Mouse (Mus musculus): ENCODE measurements around the gene Spen. TPM values are rescaled to one million over a fixed set of nuclear protein-coding genes. Genes with fewer than 3 reads are reported as not detected.
A peak's percentile ranks its signal among the peaks of the same experiment; 100 is the strongest.
"Not testable (repeated sequence)": the region's sequence is repeated elsewhere in the genome, so short reads cannot be mapped to it uniquely, and the experiment has no call there.

The Spen gene
- polyA plus RNA-seq, 1 experiment from 2014 or later: 12.7 TPM

GRCm38 (mm10) chr4:141570821-141571220 is 32.4 kb upstream of the Spen start:
- Histone ChIP-seq H3K4me3 (no peak overlapping the region), H3K27ac (no peak overlapping the region), H3K9me3 (no peaks in the 10 kb centered on the region), H3K9ac (no peak overlapping the region; the same call in 1 of the 2 replicates), H3K4me1 (peaks cover 5% of the 10 kb centered on the region), H3K27me3 (no peaks in the 10 kb centered on the region), H3K4me2 (no peak overlapping the region), H3K36me3 (no peaks in the 10 kb centered on the region)
- WGBS: 85% methylated on average over 1 of the region's 1 CpGs
- no peak for ATAC-seq (ENCODE audit: insufficient number of reproducible peaks, insufficient read depth, low FRiP score, low TSS enrichment, low read depth)

- no peak for ATAC-seq (ENCODE audit: insufficient number of reproducible peaks, insufficient read depth, low FRiP score, low TSS enrichment, low read depth)
- no peak overlapping the region for H3K4me3 ChIP-seq
- H3K9me3 ChIP-seq: no peaks in the 10 kb centered on the region
- H3K27ac ChIP-seq: no peak overlapping the region
- peaks cover 7% of the 10 kb centered on the region for H3K4me1 ChIP-seq
- 65% methylated on average over 6 of the region's 6 CpGs for WGBS
- H3K27me3 ChIP-seq: no peaks in the 10 kb centered on the region
- H3K4me2 ChIP-seq: no peak overlapping the region
- H3K9ac ChIP-seq: no peak overlapping the region
- H3K36me3 ChIP-seq: no peaks in the 10 kb centered on the region
Measured at GRCm38 (mm10) chr4:141570004-141570403, 31.6 kb upstream of the Spen start.

GRCm38 (mm10) chr4:141568966-141569365 is 30.6 kb upstream of the Spen start:
- Histone ChIP-seq H3K9me3 (no peaks in the 10 kb centered on the region), H3K27ac (no peak overlapping the region), H3K4me2 (no peak overlapping the region), H3K4me1 (peaks cover 5% of the 10 kb centered on the region), H3K27me3 (no peaks in the 10 kb centered on the region), H3K9ac (no peak overlapping the region), H3K4me3 (no peak overlapping the region), H3K36me3 (no peaks in the 10 kb centered on the region)
- WGBS: 61% methylated on average over 5 of the region's 5 CpGs
- ATAC-seq (ENCODE audit: insufficient number of reproducible peaks, insufficient read depth, low FRiP score, low TSS enrichment, low read depth): no peak

GRCm38 (mm10) chr4:141567174-141567573 is 28.8 kb upstream of the Spen start:
- ATAC-seq (ENCODE audit: insufficient number of reproducible peaks, insufficient read depth, low FRiP score, low TSS enrichment, low read depth); H3K9ac ChIP-seq; H3K9me3 ChIP-seq; H3K4me2 ChIP-seq; H3K4me3 ChIP-seq; H3K27me3 ChIP-seq; H3K4me1 ChIP-seq; H3K36me3 ChIP-seq; H3K27ac ChIP-seq: not testable (repeated sequence)
- 91% methylated on average over 7 of the region's 7 CpGs for WGBS

GRCm38 (mm10) chr4:141566187-141566586 is 27.8 kb upstream of the Spen start:
- Histone ChIP-seq H3K27me3 (no peaks in the 10 kb centered on the region), H3K4me2 (no peak overlapping the region), H3K4me1 (peaks cover 5% of the 10 kb centered on the region), H3K27ac (0 out of 2 replicates have a peak overlapping the region, but pooled peaks have one; percentile 85), H3K9ac (no peak overlapping the region), H3K4me3 (no peak overlapping the region), H3K9me3 (no peaks in the 10 kb centered on the region), H3K36me3 (no peaks in the 10 kb centered on the region)
- 90% methylated on average over 6 of the region's 6 CpGs for WGBS
- ATAC-seq (ENCODE audit: insufficient number of reproducible peaks, insufficient read depth, low FRiP score, low TSS enrichment, low read depth): no peak

GRCm38 (mm10) chr4:141565325-141565724 is 26.9 kb upstream of the Spen start:
- H3K9me3 ChIP-seq: no peaks in the 10 kb centered on the region
- peak overlapping the region; percentile 85 for H3K27ac ChIP-seq
- no peak overlapping the region for H3K9ac ChIP-seq
- H3K4me2 ChIP-seq: no peak overlapping the region
- no peak for ATAC-seq (ENCODE audit: insufficient number of reproducible peaks, insufficient read depth, low FRiP score, low TSS enrichment, low read depth)
- no peaks in the 10 kb centered on the region for H3K36me3 ChIP-seq
- peaks cover 5% of the 10 kb centered on the region for H3K4me1 ChIP-seq
- H3K4me3 ChIP-seq: no peak overlapping the region
- 29% methylated on average over 7 of the region's 7 CpGs for WGBS
- H3K27me3 ChIP-seq: no peaks in the 10 kb centered on the region

GRCm38 (mm10) chr4:141564660-141565059 is 26.3 kb upstream of the Spen start:
- Histone ChIP-seq H3K4me1 (peaks cover 5% of the 10 kb centered on the region), H3K27ac (peak overlapping the region; percentile 85; the same call in 1 of the 2 replicates), H3K27me3 (no peaks in the 10 kb centered on the region), H3K36me3 (no peaks in the 10 kb centered on the region), H3K4me2 (no peak overlapping the region), H3K9ac (no peak overlapping the region), H3K9me3 (no peaks in the 10 kb centered on the region), H3K4me3 (no peak overlapping the region)
- no peak for ATAC-seq (ENCODE audit: insufficient number of reproducible peaks, insufficient read depth, low FRiP score, low TSS enrichment, low read depth)
- WGBS: 76% methylated on average over 3 of the region's 3 CpGs

GRCm38 (mm10) chr4:141564209-141564608 is 25.8 kb upstream of the Spen start:
- WGBS: 96% methylated on average over 4 of the region's 4 CpGs
- Histone ChIP-seq H3K27ac (no peak overlapping the region), H3K9me3 (no peaks in the 10 kb centered on the region), H3K4me1 (peaks cover 8% of the 10 kb centered on the region), H3K36me3 (no peaks in the 10 kb centered on the region), H3K27me3 (no peaks in the 10 kb centered on the region), H3K4me3 (no peak overlapping the region), H3K9ac (no peak overlapping the region), H3K4me2 (no peak overlapping the region)
- ATAC-seq (ENCODE audit: insufficient number of reproducible peaks, insufficient read depth, low FRiP score, low TSS enrichment, low read depth): no peak

GRCm38 (mm10) chr4:141562281-141562680 is 23.9 kb upstream of the Spen start:
- no peaks in the 10 kb centered on the region for H3K36me3 ChIP-seq
- H3K4me3 ChIP-seq: no peak overlapping the region
- 80% methylated on average over 11 of the region's 11 CpGs for WGBS
- H3K27me3 ChIP-seq: no peaks in the 10 kb centered on the region
- H3K9me3 ChIP-seq: no peaks in the 10 kb centered on the region
- no peak overlapping the region for H3K9ac ChIP-seq
- no peak for ATAC-seq (ENCODE audit: insufficient number of reproducible peaks, insufficient read depth, low FRiP score, low TSS enrichment, low read depth)
- no peak overlapping the region for H3K4me2 ChIP-seq
- H3K4me1 ChIP-seq: peaks cover 21% of the 10 kb centered on the region
- H3K27ac ChIP-seq: no peak overlapping the region

- H3K9me3 ChIP-seq; ATAC-seq (ENCODE audit: insufficient number of reproducible peaks, insufficient read depth, low FRiP score, low TSS enrichment, low read depth): not testable (repeated sequence)
- WGBS: 73% methylated on average over 5 of the region's 5 CpGs
Measured at GRCm38 (mm10) chr4:141561331-141561919, 23.0 kb upstream of the Spen start.

GRCm38 (mm10) chr4:141559898-141560263 is 21.5 kb upstream of the Spen start:
- WGBS: 3% methylated on average over 9 of the region's 9 CpGs
- no peaks in the 10 kb centered on the region for H3K36me3 ChIP-seq
- peak overlapping the region; percentile 49 for H3K4me3 ChIP-seq
- peak overlapping the region; percentile 69 for H3K9ac ChIP-seq
- peak overlapping the region; percentile 90 for H3K4me2 ChIP-seq
- peak overlapping the region; percentile 85 for H3K27ac ChIP-seq
- no peaks in the 10 kb centered on the region for H3K9me3 ChIP-seq
- no peaks in the 10 kb centered on the region for H3K27me3 ChIP-seq
- H3K4me1 ChIP-seq: peaks cover 16% of the 10 kb centered on the region
- no peak for ATAC-seq (ENCODE audit: insufficient number of reproducible peaks, insufficient read depth, low FRiP score, low TSS enrichment, low read depth)

More at GRCm38 (mm10) chr4:141561331-141561919, 23.0 kb upstream of the Spen start:
- H3K4me3 ChIP-seq, H3K27ac ChIP-seq, H3K9ac ChIP-seq, H3K36me3 ChIP-seq, H3K4me2 ChIP-seq, H3K27me3 ChIP-seq: not testable (repeated sequence)
- H3K4me1 ChIP-seq: peaks cover 21% of the 10 kb centered on the region

GRCm38 (mm10) chr4:141559131-141559897 is 20.9 kb upstream of the Spen start:
- Histone ChIP-seq H3K36me3 (no peaks in the 10 kb centered on the region), H3K4me1 (peaks cover 16% of the 10 kb centered on the region), H3K9ac (peak overlapping the region; percentile 69), H3K4me2 (peak overlapping the region; percentile 90), H3K27ac (peak overlapping the region; percentile 85), H3K9me3 (no peaks in the 10 kb centered on the region), H3K27me3 (no peaks in the 10 kb centered on the region), H3K4me3 (peak overlapping the region; percentile 49)
- peak; percentile 60 for ATAC-seq (ENCODE audit: insufficient number of reproducible peaks, insufficient read depth, low FRiP score, low TSS enrichment, low read depth)
- under 1% methylated on average over 30 of the region's 30 CpGs for WGBS

Data from embryonic facial prominence, embryonic 13.5 days (tissue).